Mouse (Mus musculus) intestine, embryonic 15.5 days (tissue): ENCODE data around the gene Asic2. TPM values are rescaled to one million over a fixed set of nuclear protein-coding genes. Genes with fewer than 3 reads are reported as not detected.
"Not testable (repeated sequence)": the region's sequence is repeated elsewhere in the genome, so short reads cannot be mapped to it uniquely, and the experiment has no call there.

Source experiments
- ATAC-seq: fragments of 200-750 bp; cut with Nextera tagmentation; 2 replicates; pipeline ENCODE4 v1.8.0; 2017; ENCODE audit warnings: moderate TSS enrichment, moderate library complexity
- H3K27ac ChIP-seq: fragments of 300-500 bp; sonication (generic); 2 replicates; pipeline ENCODE4 v1.5.1; 2015; ENCODE audit warnings: mild to moderate bottlenecking, inconsistent platforms
- H3K27me3 ChIP-seq: fragments of 300-500 bp; sonication (generic); replicated peaks from 2 replicates; pipeline ENCODE4 v1.6.1; 2015; ENCODE audit warnings: inconsistent platforms
- H3K36me3 ChIP-seq: fragments of 300-500 bp; sonication (generic); 2 replicates; pipeline ENCODE4 v1.6.1; 2015; ENCODE audit warnings: inconsistent platforms
- H3K4me1 ChIP-seq: fragments of 300-500 bp; sonication (generic); replicated peaks from 2 replicates; pipeline ENCODE4 v1.6.1; 2015; ENCODE audit warnings: inconsistent platforms
- H3K4me2 ChIP-seq: fragments of 300-500 bp; sonication (generic); replicated peaks from 2 replicates; pipeline ENCODE4 v1.6.1; 2015; ENCODE audit warnings: mild to moderate bottlenecking, inconsistent platforms
- H3K4me3 ChIP-seq: fragments of 300-500 bp; sonication (generic); replicated peaks from 2 replicates; pipeline ENCODE4 v1.5.1; 2015; ENCODE audit warnings: inconsistent platforms
- H3K9ac ChIP-seq: fragments of 300-500 bp; sonication (generic); 2 replicates; pipeline ENCODE4 v1.6.1; 2015; ENCODE audit warnings: inconsistent platforms
- H3K9me3 ChIP-seq: fragments of 300-500 bp; sonication (generic); 2 replicates; pipeline ENCODE4 v1.6.1; 2016; ENCODE audit warnings: inconsistent platforms
- WGBS: fragments of 180-500 bp; shearing (Covaris S2); methylation state at CpG from one replicate; pipeline ENCODE4 v1.1.7; 2015; 5-methylcytosine and 5-hydroxymethylcytosine counted together
- polyA plus RNA-seq: library from polyadenylated mRNA; unstranded; fragments of >200 nt; fragmentation: Nextera tagmentation; extraction: Ambion mirVana; gene quantifications from 2 replicates; pipeline ENCODE4 v1.2.1, GENCODE M21; 2015

Asic2 gene
- polyA plus RNA-seq, 1 experiment from 2014 or later, result 0.19 TPM

DNA sequence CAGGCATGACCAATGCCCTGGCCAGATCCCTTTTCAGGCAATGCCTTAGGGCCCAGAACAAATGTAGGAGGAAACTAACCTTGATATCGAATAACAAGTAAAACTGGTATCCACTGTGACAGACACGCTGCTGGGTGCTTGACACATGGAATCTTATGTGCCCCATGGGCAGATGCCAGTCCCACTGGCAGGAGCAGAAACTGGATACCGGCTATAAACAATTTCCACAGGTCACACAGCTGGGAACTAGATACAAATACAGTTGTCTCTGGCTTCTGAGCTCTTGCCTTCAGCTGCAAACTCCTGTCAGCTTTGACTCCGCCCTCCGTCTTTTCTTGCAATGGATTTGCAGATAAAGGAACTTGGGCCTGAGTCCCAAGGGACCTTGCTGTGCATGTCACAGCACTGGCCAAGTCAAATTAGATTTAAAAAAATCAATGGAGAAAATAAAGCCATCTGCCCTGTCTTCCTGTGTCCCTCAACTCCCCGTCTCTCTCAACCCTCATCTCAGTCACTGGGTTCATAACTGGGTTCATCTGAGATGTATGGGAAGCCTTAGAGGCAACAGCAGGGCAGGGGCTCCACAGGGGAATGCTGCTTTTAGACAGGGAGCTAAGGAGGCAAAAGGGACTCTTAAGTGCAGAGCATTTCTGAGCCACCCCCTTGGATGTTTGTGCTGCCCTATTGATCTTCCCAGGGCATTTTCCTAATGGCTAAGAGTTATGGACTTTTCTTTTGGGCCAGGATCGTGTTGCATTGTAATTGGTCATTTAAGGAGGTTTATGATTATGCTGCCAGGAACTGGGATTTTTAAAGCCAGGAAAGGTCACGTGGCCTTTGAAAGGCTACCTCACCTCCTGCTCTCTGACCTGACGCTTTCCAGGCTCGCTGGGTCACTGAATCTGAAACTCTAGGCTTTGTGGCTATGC is 598.5 kb downstream of the Asic2 start:
- no peak for ATAC-seq
- Histone ChIP-seq H3K4me3 (no peak overlapping the region), H3K27me3 (no peaks in the 10 kb centered on the region), H3K9ac (no peak overlapping the region), H3K27ac (no peak overlapping the region), H3K4me2 (no peak overlapping the region), H3K4me1 (no peaks in the 10 kb centered on the region), H3K9me3 (no peaks in the 10 kb centered on the region), H3K36me3 (no peaks in the 10 kb centered on the region)
- 52% methylated on average over 10 of the region's 10 CpGs for WGBS

DNA sequence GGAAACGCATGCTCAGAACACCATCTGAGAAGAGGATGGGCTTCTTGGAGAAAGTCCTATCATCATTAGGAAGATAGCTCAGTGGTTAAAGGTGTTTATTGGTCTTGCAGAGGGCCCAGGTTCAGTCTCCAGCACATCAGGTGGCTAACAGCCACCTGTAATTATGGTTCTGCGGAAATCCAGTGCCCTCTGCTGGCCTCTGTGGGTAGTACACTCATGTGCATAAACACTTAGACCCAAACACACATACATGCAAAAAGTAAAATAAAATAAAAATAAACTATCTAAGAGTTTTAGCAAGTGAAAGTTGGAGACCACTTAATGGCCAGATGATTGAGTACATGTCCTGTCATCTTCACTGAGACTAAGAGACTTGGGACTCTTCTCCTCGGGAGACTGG is 603.8 kb downstream of the Asic2 start:
- no peak overlapping the region for H3K27ac ChIP-seq
- no peak for ATAC-seq
- H3K4me2 ChIP-seq, result no peak overlapping the region
- no peaks in the 10 kb centered on the region for H3K36me3 ChIP-seq
- H3K4me1 ChIP-seq, result no peaks in the 10 kb centered on the region
- no peaks in the 10 kb centered on the region for H3K9me3 ChIP-seq
- no peak overlapping the region for H3K4me3 ChIP-seq
- 87% methylated on average over 3 of the region's 3 CpGs for WGBS
- H3K9ac ChIP-seq, result no peak overlapping the region
- H3K27me3 ChIP-seq, result no peaks in the 10 kb centered on the region

DNA sequence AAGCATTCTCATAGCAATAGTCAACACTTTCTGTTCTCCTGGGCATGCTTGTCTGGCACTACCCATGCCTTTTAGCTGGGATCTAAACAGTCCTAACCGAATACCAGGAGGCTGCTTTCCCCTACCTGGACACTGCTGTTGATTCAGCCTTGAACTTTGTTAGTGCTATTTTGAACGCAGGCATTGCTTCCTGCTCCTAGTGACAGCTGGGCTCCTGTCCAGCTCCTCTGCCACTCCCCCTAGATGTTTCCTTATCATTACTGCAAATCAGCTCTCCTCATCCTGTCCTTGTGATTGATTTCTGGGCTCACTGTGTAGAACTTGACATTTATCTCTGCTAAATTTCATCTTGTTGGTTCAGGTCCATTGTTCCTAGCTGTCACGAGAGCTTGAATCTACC is 605.8 kb downstream of the Asic2 start:
- 34% methylated on average over 3 of the region's 3 CpGs for WGBS
- no peak overlapping the region for H3K4me2 ChIP-seq
- ATAC-seq, result no peak
- no peaks in the 10 kb centered on the region for H3K36me3 ChIP-seq
- H3K9me3 ChIP-seq, result no peaks in the 10 kb centered on the region
- H3K27me3 ChIP-seq, result no peaks in the 10 kb centered on the region
- no peaks in the 10 kb centered on the region for H3K4me1 ChIP-seq
- H3K27ac ChIP-seq, result no peak overlapping the region
- no peak overlapping the region for H3K9ac ChIP-seq
- no peak overlapping the region for H3K4me3 ChIP-seq

DNA sequence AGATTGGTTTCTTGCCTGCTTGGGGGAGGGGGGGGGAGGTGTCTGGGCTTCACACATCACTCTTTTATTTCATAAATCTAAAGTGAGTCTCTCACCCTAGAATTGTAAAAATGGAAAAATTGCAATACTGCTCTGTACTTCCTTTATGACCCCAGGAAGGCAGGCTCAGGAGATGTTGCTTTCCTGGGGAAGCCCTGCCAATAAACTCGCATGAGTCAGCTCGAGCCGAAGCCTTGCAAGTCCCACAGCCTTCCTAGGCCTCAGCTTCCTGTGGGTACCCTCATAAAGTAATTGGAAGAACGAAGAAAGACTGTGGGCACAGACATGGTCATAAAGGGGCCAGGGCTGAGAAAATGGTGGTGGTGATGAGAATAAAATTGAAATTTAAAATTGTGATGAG is 607.2 kb downstream of the Asic2 start:
- ATAC-seq, result no peak
- no peak overlapping the region for H3K9ac ChIP-seq
- no peak overlapping the region for H3K4me2 ChIP-seq
- H3K36me3 ChIP-seq, result no peaks in the 10 kb centered on the region
- H3K4me3 ChIP-seq, result no peak overlapping the region
- no peak overlapping the region for H3K27ac ChIP-seq
- H3K9me3 ChIP-seq, result no peaks in the 10 kb centered on the region
- H3K27me3 ChIP-seq, result no peaks in the 10 kb centered on the region
- no peaks in the 10 kb centered on the region for H3K4me1 ChIP-seq
- 46% methylated on average over 4 of the region's 4 CpGs for WGBS

DNA sequence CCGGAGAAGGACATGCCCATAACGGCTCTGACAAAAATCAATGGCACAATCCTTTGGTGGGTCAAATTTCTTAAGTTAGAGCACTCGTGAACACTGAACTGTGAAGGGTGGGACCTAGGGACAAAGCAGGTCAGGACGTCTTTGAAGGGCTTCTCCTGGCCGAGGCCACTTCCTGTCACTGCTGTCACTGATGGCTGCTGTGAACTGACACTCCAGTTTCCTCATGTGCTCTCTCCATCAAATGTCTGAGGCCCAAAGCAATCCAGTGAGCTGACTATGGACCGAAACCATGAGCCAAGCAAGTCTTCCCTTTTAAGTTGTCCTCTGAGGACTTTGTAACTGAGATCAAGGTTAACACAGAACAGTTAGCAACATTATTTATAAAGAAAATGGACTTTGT is 617.8 kb downstream of the Asic2 start:
- not testable (repeated sequence) for H3K9me3 ChIP-seq, H3K4me1 ChIP-seq, H3K36me3 ChIP-seq, H3K27me3 ChIP-seq, H3K4me2 ChIP-seq, H3K4me3 ChIP-seq, ATAC-seq, H3K9ac ChIP-seq, H3K27ac ChIP-seq
- 78% methylated on average over 6 of the region's 6 CpGs for WGBS

DNA sequence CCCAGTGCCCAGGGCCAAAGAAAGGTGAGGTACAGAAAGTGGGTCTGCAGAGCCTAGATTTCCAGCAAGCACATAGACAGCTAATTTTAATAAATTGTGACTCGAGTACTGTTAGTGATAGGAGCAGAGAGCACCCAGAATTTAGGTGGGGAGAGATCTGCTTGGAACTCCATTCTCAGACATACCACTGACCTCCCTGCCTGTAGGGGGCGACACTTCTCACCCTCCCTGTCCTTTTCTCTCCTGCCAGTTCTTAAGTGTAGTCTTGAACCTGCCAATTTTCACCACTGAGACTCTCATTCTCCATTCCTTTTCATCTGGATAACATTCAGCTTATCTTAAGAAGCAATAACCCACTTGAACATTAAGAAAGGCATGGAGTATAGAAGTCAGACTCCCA is 636.3 kb downstream of the Asic2 start:
- H3K4me1 ChIP-seq, result no peaks in the 10 kb centered on the region
- H3K36me3 ChIP-seq, result no peaks in the 10 kb centered on the region
- H3K4me3 ChIP-seq, result no peak overlapping the region
- no peak for ATAC-seq
- no peaks in the 10 kb centered on the region for H3K27me3 ChIP-seq
- WGBS, result 82% methylated on average over 2 of the region's 2 CpGs
- no peak overlapping the region for H3K9ac ChIP-seq
- H3K9me3 ChIP-seq, result no peaks in the 10 kb centered on the region
- H3K27ac ChIP-seq, result no peak overlapping the region
- no peak overlapping the region for H3K4me2 ChIP-seq

DNA sequence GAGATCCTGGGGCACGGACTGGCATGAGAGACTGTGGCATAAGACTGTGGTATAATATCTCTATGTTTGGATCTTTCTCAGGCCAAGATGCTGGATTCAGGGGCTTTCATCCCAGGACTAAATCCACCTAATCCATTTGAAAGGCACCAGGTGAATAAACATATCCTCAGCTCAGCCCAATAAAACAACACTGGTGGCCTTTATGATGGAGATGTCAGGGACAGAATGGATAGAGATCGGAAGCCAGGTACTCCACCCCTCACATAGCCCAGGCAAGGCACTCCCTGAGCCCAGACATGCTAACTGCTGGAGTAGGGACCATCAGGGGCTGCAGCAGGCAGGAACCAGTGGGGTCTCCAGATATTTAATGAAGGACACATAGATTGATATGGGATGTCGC is 637.3 kb downstream of the Asic2 start:
- Histone ChIP-seq H3K4me3 (no peak overlapping the region), H3K9ac (no peak overlapping the region), H3K27ac (no peak overlapping the region), H3K9me3 (no peaks in the 10 kb centered on the region), H3K4me1 (no peaks in the 10 kb centered on the region), H3K4me2 (no peak overlapping the region), H3K27me3 (no peaks in the 10 kb centered on the region), H3K36me3 (no peaks in the 10 kb centered on the region)
- WGBS, result 72% methylated on average over 3 of the region's 3 CpGs
- no peak for ATAC-seq

DNA sequence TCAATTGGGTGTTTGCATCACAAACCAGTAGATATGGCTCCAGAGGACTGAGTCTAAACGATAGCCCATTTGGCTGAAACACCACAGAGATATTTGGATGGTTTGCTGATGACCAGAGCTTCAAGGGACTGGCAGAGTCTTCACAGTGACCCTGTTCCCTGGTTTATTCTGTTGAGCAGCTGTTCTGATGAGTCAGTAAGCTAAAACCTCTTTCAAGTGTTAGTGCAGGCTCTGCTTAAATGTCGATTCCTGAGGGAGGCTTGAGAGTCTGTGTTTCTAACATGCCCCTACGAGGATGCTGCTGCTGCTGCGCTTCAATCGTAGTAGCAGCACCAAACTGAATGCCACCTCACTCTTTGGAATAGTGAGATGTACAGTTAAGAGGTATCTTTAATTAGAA is 640.2 kb downstream of the Asic2 start:
- Histone ChIP-seq H3K4me1 (no peaks in the 10 kb centered on the region), H3K27ac (no peak overlapping the region), H3K36me3 (no peaks in the 10 kb centered on the region), H3K4me2 (no peak overlapping the region), H3K9ac (no peak overlapping the region), H3K27me3 (no peaks in the 10 kb centered on the region), H3K9me3 (no peaks in the 10 kb centered on the region), H3K4me3 (no peak overlapping the region)
- ATAC-seq, result no peak
- WGBS, result 87% methylated on average over 5 of the region's 5 CpGs

DNA sequence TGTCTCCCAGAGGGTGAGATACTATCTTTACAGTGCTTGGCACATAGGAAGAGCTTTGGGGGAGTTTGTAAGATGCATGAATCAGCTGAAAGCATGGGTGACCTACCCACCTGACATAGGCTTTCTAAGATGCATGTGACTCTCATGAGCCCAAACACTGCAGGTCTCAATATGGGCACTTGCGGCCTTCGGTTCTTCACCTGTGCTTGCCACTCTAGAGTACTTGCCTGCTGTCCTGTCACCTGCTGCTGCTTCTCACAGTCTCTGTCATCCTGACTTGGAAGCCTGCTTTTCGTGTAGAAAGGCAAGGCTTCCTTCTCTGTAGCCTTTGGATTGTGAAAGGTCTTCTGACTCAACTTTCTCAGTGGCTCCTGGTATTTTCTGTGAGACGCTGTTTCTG is 645.1 kb downstream of the Asic2 start:
- 85% methylated on average over 4 of the region's 4 CpGs for WGBS
- no peak for ATAC-seq

DNA sequence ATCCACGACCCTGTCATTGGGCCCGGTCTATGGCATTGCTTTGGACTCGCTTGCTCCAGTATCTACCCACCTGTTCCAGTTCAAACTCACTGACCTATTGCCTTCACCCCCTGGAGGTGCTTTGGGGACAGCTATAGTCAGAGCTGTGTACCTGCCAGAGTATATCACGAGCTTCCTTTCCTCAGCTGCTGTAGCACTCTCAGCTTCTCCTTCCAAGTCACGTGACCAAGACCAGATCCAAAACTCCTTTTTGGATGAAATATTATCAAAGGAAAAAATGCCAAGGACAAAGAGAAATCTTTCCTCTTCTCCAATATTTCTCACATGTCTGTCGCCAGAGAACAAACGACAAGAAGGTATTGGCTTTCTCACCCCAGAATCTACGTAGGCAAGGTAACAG is 645.8 kb downstream of the Asic2 start:
- no peak overlapping the region for H3K27ac ChIP-seq
- H3K36me3 ChIP-seq, result no peaks in the 10 kb centered on the region
- 86% methylated on average over 8 of the region's 8 CpGs for WGBS
- no peaks in the 10 kb centered on the region for H3K27me3 ChIP-seq
- no peaks in the 10 kb centered on the region for H3K4me1 ChIP-seq
- no peak overlapping the region for H3K4me3 ChIP-seq
- no peak for ATAC-seq
- H3K4me2 ChIP-seq, result no peak overlapping the region
- H3K9ac ChIP-seq, result no peak overlapping the region
- no peaks in the 10 kb centered on the region for H3K9me3 ChIP-seq

More for the DNA sequence above, 645.1 kb downstream of the Asic2 start:
- Histone ChIP-seq H3K27me3 (no peaks in the 10 kb centered on the region), H3K36me3 (no peaks in the 10 kb centered on the region), H3K27ac (no peak overlapping the region), H3K4me1 (no peaks in the 10 kb centered on the region), H3K9ac (no peak overlapping the region), H3K4me2 (no peak overlapping the region), H3K9me3 (no peaks in the 10 kb centered on the region), H3K4me3 (no peak overlapping the region)

DNA sequence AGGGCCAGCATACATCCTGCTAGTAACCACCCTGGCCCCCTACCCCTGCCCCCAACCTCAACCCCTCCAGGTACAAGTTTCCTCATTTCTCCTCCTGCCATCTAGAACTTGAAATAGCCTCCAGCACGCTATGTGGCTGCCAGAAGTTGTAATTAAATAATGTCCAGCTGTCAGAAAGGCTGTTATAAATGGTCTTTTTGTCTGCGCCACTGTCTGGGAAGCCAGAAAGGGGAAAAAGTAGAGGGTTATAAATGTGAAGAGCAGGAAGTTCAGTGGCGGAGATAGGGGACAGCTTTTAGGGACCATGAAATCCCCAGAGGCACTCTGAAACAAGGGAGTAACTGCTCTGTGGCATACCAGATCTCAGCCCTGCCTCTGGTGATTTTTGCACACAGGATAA is 678.2 kb downstream of the Asic2 start:
- H3K36me3 ChIP-seq, result no peaks in the 10 kb centered on the region
- no peaks in the 10 kb centered on the region for H3K9me3 ChIP-seq
- no peak for ATAC-seq
- no peaks in the 10 kb centered on the region for H3K27me3 ChIP-seq
- H3K4me3 ChIP-seq, result no peak overlapping the region
- no peaks in the 10 kb centered on the region for H3K4me1 ChIP-seq
- WGBS, result 24% methylated on average over 3 of the region's 3 CpGs
- H3K9ac ChIP-seq, result no peak overlapping the region
- no peak overlapping the region for H3K4me2 ChIP-seq
- H3K27ac ChIP-seq, result no peak overlapping the region

DNA sequence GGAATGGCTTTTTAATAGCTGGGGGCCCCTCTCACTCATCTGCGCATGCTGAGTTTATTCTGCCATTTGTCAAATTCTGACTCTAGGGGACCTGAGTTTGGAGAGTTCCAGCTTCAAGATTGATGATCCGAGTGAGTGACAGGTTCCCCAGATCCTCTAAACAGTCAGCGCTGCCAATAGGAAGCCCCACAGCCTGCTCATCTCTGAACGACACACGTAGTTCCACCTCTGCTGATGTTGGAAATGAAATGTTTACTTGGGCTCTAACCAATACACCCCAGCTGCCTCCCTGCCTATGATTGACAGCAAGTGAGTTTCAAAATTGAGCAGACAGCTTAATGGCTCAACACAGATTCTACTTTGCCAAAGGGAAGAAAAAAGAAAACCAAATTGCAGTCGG is 685.1 kb downstream of the Asic2 start:
- Histone ChIP-seq H3K36me3 (no peaks in the 10 kb centered on the region), H3K4me2 (no peak overlapping the region), H3K27ac (no peak overlapping the region), H3K27me3 (peaks cover 8% of the 10 kb centered on the region; the same call in 1 of the 2 replicates), H3K4me3 (no peak overlapping the region), H3K4me1 (no peaks in the 10 kb centered on the region), H3K9ac (no peak overlapping the region), H3K9me3 (no peaks in the 10 kb centered on the region)
- 38% methylated on average over 6 of the region's 6 CpGs for WGBS
- no peak for ATAC-seq

DNA sequence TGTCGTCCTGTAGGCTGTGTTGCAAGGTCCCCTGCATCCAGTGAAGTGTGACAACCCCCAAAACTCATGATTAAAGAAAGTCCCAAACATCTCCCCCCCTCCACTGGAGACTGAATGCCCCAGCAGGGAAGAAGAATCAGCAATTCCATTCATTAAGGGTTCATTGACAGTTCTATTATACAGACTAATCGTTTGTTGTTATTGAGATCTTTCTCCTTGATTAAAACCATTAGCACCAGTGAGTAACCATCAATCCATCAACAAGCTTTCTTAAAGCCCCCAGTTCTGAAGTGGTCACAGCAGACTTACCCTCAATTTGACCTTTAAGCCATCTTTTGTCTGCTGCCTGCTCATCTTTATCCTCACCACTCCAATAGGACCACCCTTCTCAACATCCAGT is 688.2 kb downstream of the Asic2 start:
- ATAC-seq, result no peak
- Histone ChIP-seq H3K27ac (no peak overlapping the region), H3K4me2 (no peak overlapping the region), H3K27me3 (peaks cover 8% of the 10 kb centered on the region; the same call in 1 of the 2 replicates), H3K4me1 (no peaks in the 10 kb centered on the region), H3K36me3 (no peaks in the 10 kb centered on the region), H3K4me3 (no peak overlapping the region), H3K9me3 (no peaks in the 10 kb centered on the region), H3K9ac (no peak overlapping the region)
- WGBS, result 10% methylated on average over 2 of the region's 2 CpGs
